Mouse (Mus musculus) activated CD4-positive, CD25-positive, alpha-beta regulatory T cell (primary cell): Measurements from ENCODE around the gene Urah. TPM values are rescaled to one million over a fixed set of nuclear protein-coding genes. Genes with fewer than 3 reads are reported as not detected.

Experiments
- polyA plus RNA-seq, 2 experiments: library from polyadenylated mRNA; unstranded; fragments of 100-300 nt; shearing (Covaris generic); gene quantifications; one replicate each; pipeline ENCODE4 v1.2.1; 2017

Urah gene
- not detected for polyA plus RNA-seq

GRCm38 (mm10) chr7:140834968-140835757 lies at the start of gene Urah:
Urah (plus strand) TSS chr7:140835018.

DNA sequence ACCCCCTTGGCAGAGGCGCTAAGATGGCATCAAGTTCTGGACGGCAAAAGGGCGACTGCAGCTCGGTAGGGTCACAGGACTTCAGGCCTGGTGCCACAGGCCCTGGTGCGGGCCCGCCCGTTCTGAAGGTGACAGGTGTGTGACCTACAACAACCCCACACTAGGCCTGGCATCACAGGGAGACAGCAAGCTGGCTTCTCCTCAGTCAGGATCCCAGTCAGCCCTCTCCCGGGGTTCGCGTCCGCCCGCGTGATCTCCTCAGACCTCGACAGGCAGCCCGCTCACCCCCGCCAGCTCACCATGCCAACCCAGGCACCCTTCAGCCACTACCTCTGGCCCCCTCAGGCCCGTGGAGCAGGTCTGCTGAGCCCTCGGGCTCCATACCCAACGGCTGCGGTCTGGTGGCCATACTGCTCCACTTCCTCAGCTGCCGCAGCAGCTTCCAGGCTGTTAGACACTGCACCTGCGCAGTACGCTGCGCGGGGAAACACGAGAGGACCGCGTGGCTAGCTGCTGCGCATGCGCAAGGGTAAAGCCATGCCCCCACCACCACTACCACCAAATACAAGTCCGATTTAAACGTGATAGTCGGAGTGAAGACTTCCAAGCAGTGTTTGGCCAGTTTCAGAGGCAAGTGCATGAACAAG lies 47.3 kb upstream of the Urah start, which contains the start of gene Syce1:
Gene Syce1, minus strand, starts transcription at position 447 of the 647 bp plus-strand sequence.

GRCm38 (mm10) chr7:140821653-140822329 lies 13.0 kb upstream of the Urah start, which contains the start of gene Zfp941:
Zfp941 (minus strand) TSS chr7:140822178.

GRCm38 (mm10) chr7:140844905-140845665 lies 10.3 kb downstream of the Urah start, which contains the start of gene Scgb1c1:
Scgb1c1 (plus strand) TSS chr7:140845547.

GRCm38 (mm10) chr7:140847755-140848580 lies 13.2 kb downstream of the Urah start, which contains the start of gene Odf3:
Odf3 (plus strand) TSS chr7:140847805.

GRCm38 (mm10) chr7:140855860-140856784 lies 21.3 kb downstream of the Urah start, which contains the start of gene Gm45785:
Gm45785 (minus strand) TSS chr7:140856331.

GRCm38 (mm10) chr7:140856785-140857549 lies 22.1 kb downstream of the Urah start, which contains the start of gene Ric8a:
Ric8a (plus strand) TSS chr7:140856957.

DNA sequence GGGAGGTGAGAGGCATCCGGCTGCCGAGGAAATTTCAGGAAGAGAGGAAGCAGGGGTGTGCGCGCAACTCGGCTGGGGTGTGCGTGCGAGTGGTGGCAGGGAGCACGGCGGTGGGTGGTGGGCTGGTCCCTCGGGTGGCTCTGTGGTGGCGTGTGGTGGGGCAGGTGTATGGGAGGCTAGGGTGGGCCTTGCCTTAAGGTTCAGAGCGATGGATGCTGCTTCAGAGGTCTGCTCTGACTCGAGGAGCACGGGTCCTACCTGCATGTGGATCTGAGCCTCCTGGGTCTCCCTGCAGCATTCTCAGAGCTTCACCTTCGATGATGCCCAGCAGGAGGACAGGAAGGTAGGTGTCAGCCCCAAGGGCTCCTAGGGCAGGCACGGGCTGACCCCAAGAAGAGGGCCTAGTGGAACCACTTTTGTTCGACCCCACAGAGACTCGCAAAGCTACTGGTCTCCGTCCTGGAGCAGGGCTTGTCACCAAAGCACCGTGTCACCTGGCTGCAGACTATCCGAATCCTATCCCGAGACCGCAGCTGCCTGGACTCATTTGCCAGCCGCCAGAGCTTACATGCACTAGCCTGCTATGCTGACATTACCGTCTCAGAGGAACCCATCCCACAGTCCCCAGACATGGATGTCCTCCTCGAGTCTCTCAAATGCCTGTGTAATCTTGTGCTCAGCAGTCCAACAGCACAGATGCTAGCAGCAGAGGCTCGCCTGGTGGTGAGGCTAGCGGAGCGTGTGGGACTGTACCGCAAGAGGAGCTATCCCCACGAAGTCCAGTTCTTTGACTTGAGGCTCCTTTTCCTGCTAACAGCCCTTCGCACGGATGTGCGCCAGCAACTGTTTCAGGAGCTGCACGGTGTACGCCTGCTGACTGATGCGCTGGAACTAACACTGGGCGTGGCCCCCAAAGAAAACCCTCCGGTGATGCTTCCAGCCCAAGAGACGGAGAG lies 23.0 kb downstream of the Urah start, which contains the start of gene Bet1l:
Gene Bet1l, minus strand, starts transcription at position 28 of the 956 bp plus-strand sequence.

DNA sequence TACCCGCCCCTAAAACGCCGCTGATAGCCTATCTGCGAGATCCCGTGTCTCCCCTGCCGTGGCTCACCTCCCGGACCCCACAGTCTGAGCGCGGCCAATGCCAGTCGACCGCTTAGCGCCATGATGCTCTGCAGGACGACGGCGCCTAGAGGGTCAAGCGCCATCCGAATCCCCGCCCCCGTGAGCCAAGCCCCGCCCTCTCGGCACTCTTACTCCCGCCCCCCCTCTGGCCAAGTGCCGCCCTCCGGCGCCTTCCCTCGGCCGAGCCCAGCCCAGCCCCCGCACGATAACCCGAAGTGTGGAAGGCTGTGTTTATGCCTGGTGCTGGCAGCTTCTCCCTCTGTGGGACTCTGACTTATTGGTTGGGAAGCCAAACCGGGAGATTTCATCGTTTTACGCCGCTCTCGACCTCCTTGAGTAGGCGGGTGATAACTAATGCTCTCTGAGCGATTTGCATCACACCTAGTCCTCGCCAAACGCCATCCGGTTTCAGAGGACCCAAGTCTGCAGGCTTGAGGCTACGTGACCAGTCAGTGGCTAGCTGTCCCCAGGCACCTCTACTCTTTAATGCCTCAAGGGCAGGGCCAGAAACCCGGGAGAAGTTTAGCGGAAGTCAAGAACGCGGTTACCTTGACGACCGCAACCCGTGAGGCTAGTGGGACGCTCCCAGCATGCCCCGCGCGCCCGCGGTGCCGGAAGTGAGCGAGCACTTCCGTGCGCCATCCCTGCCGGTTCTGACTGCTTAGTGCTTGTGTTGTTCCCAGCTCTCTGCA lies 47.1 kb downstream of the Urah start, which contains the start of the genes Psmd13 and Sirt3:
Gene Psmd13, plus strand, starts transcription at position 273 of the 773 bp plus-strand sequence.
Gene Sirt3, minus strand, starts transcription at position 614 of the 773 bp plus-strand sequence.

Other genes starting within 250 kb of the Urah start
- under 1 TPM in 1 of 2 experiments, not detected in 1; 0.02 TPM for gene Olfr46, start 233.7 kb upstream of the Urah start, polyA plus RNA-seq
- not detected for gene Olfr61, start 206.0 kb upstream of the Urah start, polyA plus RNA-seq
- not detected for gene Olfr53, start 188.6 kb upstream of the Urah start, polyA plus RNA-seq
- gene Olfr539, start 175.1 kb upstream of the Urah start, polyA plus RNA-seq: under 1 TPM; 0.10 to 0.14 TPM
- under 1 TPM; 0.04 to 0.07 TPM for gene Olfr45, start 153.1 kb upstream of the Urah start, polyA plus RNA-seq
- gene Olfr541, start 137.8 kb upstream of the Urah start, polyA plus RNA-seq: under 1 TPM in 1 of 2 experiments, not detected in 1; 0.34 TPM
- gene Cyp2e1, start 71.3 kb upstream of the Urah start, polyA plus RNA-seq: under 1 TPM in 1 of 2 experiments, not detected in 1; 0.26 TPM
- 1 to 10 TPM in 1 of 2 experiments, under 1 TPM in 1; 0.32 to 1.6 TPM for gene Syce1, start 47.2 kb upstream of the Urah start, polyA plus RNA-seq
- under 1 TPM; 0.11 to 0.17 TPM for gene Zfp941, start 12.8 kb upstream of the Urah start, polyA plus RNA-seq
- not detected for gene Scgb1c1, start 10.5 kb downstream of the Urah start, polyA plus RNA-seq
- gene Odf3, start 12.8 kb downstream of the Urah start, polyA plus RNA-seq: not detected
- gene Gm45785, start 21.3 kb downstream of the Urah start, polyA plus RNA-seq: under 1 TPM in 1 of 2 experiments, not detected in 1; 0.43 TPM
- 100 to 1,000 TPM; 101 to 128 TPM for gene Ric8a, start 21.9 kb downstream of the Urah start, polyA plus RNA-seq
- gene Bet1l, start 22.6 kb downstream of the Urah start, polyA plus RNA-seq: 10 to 100 TPM; 46.6 to 46.7 TPM
- gene Psmd13, start 47.0 kb downstream of the Urah start, polyA plus RNA-seq: 100 to 1,000 TPM; 232 to 235 TPM
- gene Sirt3, start 47.3 kb downstream of the Urah start, polyA plus RNA-seq: 10 to 100 TPM in 1 of 2 experiments, 1 to 10 TPM in 1; 4.9 to 10.0 TPM
- gene Cox8b, start 65.4 kb downstream of the Urah start, polyA plus RNA-seq: not detected
- under 1 TPM in 1 of 2 experiments, not detected in 1; 0.24 TPM for gene Nlrp6, start 85.9 kb downstream of the Urah start, polyA plus RNA-seq
- gene Pgghg, start 106.4 kb downstream of the Urah start, polyA plus RNA-seq: 10 to 100 TPM; 20.0 to 39.9 TPM
- gene Ifitm5, start 115.3 kb downstream of the Urah start, polyA plus RNA-seq: under 1 TPM in 1 of 2 experiments, not detected in 1; 0.57 TPM
- not detected for gene Gm45717, start 120.9 kb downstream of the Urah start, polyA plus RNA-seq
- 100 to 1,000 TPM in 1 of 2 experiments, 10 to 100 TPM in 1; 67.1 to 119 TPM for gene Ifitm2, start 121.0 kb downstream of the Urah start, polyA plus RNA-seq
- gene Ifitm1, start 132.2 kb downstream of the Urah start, polyA plus RNA-seq: 10 to 100 TPM in 1 of 2 experiments, 1 to 10 TPM in 1; 2.5 to 20.2 TPM
- 10 to 100 TPM; 14.6 to 31.5 TPM for gene Ifitm3, start 175.8 kb downstream of the Urah start, polyA plus RNA-seq
- gene Ifitm6, start 182.9 kb downstream of the Urah start, polyA plus RNA-seq: 1 to 10 TPM in 1 of 2 experiments, under 1 TPM in 1; 0.75 to 1.2 TPM
- gene Gm17387, start 194.1 kb downstream of the Urah start, polyA plus RNA-seq: not detected
- gene B4galnt4, start 226.1 kb downstream of the Urah start, polyA plus RNA-seq: 10 to 100 TPM in 1 of 2 experiments, 1 to 10 TPM in 1; 9.9 to 21.4 TPM
- gene Pkp3, start 243.2 kb downstream of the Urah start, polyA plus RNA-seq: 100 to 1,000 TPM; 238 to 385 TPM